Mouse (Mus musculus) heart, adult 18-20 months (tissue): Measurements from ENCODE around the gene Col18a1. TPM values are rescaled to one million over a fixed set of nuclear protein-coding genes. Genes with fewer than 3 reads are reported as not detected.

ENCODE experiments used
- DNase-seq, 2 experiments: peaks; one replicate each; pipeline ENCODE4 v3.0.0; 2021 to 2022; ENCODE audit warnings: mixed read lengths in 1 of 2
- total RNA-seq, 2 experiments: library from RNA; stranded (reverse); gene quantifications; 2 replicates each; pipeline ENCODE4 v1.2.3; 2021

The Col18a1 gene
- total RNA-seq, 2 experiments from 2014 or later = 7.9 to 8.5 TPM

DNA sequence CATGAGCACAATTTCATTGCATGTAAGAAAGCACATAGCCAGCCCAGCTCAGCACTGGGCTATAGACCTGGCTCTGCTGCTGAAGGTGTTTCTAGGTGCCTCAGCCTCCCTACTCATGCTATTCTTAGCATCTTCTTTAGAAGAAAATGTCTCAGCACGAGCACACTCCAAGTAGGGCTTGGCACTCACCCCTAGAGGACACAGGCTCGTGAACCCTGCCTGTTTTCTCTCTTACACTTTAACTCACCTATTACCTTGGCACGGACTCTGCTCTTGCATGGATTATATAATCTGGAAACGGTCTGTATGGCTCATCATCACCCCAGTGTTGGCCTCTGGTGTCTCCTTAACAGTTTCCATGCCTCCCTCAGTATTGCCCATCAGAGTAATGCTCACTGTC is 154.7 kb downstream of the Col18a1 start:
- DNase-seq = no peak

- DNase-seq = no peak
These were observed 157.7 kb downstream of the Col18a1 start for GRCm38 (mm10) chr10:77008698-77009097.

GRCm38 (mm10) chr10:77008109-77008561 is 158.2 kb downstream of the Col18a1 start:
- no peak for DNase-seq

DNA sequence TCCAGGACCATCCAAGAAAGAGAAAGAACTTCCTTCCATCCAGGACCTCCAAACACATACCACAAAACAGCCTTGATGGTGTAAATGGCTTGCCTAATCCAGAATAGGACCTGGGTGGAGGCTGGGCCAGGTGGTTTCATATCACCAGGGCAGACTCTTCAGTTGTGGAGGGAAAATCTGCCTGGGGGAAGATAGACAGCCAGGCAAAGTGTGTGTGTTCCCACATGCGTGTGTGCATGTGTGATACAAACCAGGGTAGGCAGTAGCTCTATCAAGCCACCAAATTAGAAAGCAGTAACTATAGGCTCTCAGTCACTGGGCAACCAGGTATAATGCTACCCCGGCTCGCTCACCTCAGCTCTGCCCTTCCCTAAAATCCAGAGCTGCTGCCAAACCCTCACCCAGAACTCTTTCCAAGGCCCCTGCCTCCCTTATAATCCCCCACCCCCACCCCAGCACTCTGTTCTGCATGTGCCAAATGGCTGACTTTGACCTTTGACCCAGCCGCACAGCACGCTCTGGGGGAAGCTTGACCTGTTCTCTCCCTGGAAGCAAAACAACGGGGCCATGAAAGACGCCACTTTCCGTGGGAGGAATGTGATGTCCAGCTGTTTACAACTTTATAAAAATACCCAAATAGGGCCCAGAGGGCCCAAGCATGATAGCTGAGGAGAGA is 158.8 kb downstream of the Col18a1 start:
- DNase-seq = no peak

- no peak for DNase-seq
These were observed 161.4 kb downstream of the Col18a1 start for GRCm38 (mm10) chr10:77004936-77005335.

Other genes starting within 250 kb of the Col18a1 start
- gene Pcbp3, start 204.7 kb downstream of the Col18a1 start, total RNA-seq = 1 to 10 TPM; 2.3 to 2.7 TPM
- gene Slc19a1, start 134.3 kb downstream of the Col18a1 start, total RNA-seq = 1 to 10 TPM; 5.4 to 6.7 TPM
- gene Pofut2, start 92.7 kb upstream of the Col18a1 start, total RNA-seq = 10 to 100 TPM; 42.2 to 42.9 TPM